Mouse (Mus musculus) liver, embryonic 15.5 days (tissue): ENCODE measurements around the gene Pex26. TPM values are rescaled to one million over a fixed set of nuclear protein-coding genes. Genes with fewer than 3 reads are reported as not detected.

Experiments used
- ATAC-seq: fragments of 200-750 bp; cut with Nextera tagmentation; 2 replicates; pipeline ENCODE4 v1.8.0; 2017; ENCODE audit warnings: moderate number of reproducible peaks, mild to moderate bottlenecking, moderate library complexity; ENCODE audit not compliant: insufficient read depth
- H3K27ac ChIP-seq: fragments of 300-500 bp; sonication (generic); replicated peaks from 2 replicates; pipeline ENCODE4 v1.5.1; 2015; ENCODE audit warnings: mild to moderate bottlenecking, inconsistent platforms
- H3K27me3 ChIP-seq: fragments of 300-500 bp; sonication (generic); 2 replicates; pipeline ENCODE4 v1.6.1; 2015; ENCODE audit warnings: mild to moderate bottlenecking, inconsistent platforms
- H3K36me3 ChIP-seq: fragments of 300-500 bp; sonication (generic); replicated peaks from 2 replicates; pipeline ENCODE4 v1.6.1; 2015; ENCODE audit warnings: moderate library complexity, mild to moderate bottlenecking, inconsistent platforms
- H3K4me1 ChIP-seq: fragments of 300-500 bp; sonication (generic); replicated peaks from 2 replicates; pipeline ENCODE4 v1.6.1; 2015; ENCODE audit warnings: inconsistent platforms
- H3K4me2 ChIP-seq: fragments of 300-500 bp; sonication (generic); 2 replicates; pipeline ENCODE4 v1.6.1; 2015; ENCODE audit warnings: moderate library complexity, mild to moderate bottlenecking, inconsistent platforms
- H3K4me3 ChIP-seq: fragments of 300-500 bp; sonication (generic); replicated peaks from 2 replicates; pipeline ENCODE4 v1.5.1; 2015; ENCODE audit warnings: mild to moderate bottlenecking, inconsistent platforms
- H3K9ac ChIP-seq: fragments of 300-500 bp; sonication (generic); 2 replicates; pipeline ENCODE4 v1.6.1; 2015; ENCODE audit warnings: moderate library complexity, mild to moderate bottlenecking, inconsistent platforms
- H3K9me3 ChIP-seq: fragments of 300-500 bp; sonication (generic); replicated peaks from 2 replicates; pipeline ENCODE4 v1.6.1; 2016; ENCODE audit warnings: inconsistent platforms
- WGBS: fragments of 180-500 bp; shearing (Covaris S2); methylation state at CpG from one replicate; pipeline ENCODE4 v1.1.7; 2015; ENCODE audit warnings: mixed read lengths; ENCODE audit not compliant: insufficient replicate concordance; 5-methylcytosine and 5-hydroxymethylcytosine counted together
- polyA plus RNA-seq: library from polyadenylated mRNA; unstranded; fragments of >200 nt; fragmentation: Nextera tagmentation; extraction: Ambion mirVana; gene quantifications from 2 replicates; pipeline ENCODE4 v1.2.1, GENCODE M21; 2015

The Pex26 gene
- polyA plus RNA-seq, 1 experiment from 2014 or later: 4.4 TPM

GRCm38 (mm10) chr6:121241780-121242179 lies 58.3 kb downstream of the Pex26 start:
- H3K4me2 ChIP-seq: no peak overlapping the region
- H3K27ac ChIP-seq: no peak overlapping the region
- no peak overlapping the region for H3K9ac ChIP-seq
- no peak overlapping the region for H3K4me3 ChIP-seq
- no peaks in the 10 kb centered on the region for H3K9me3 ChIP-seq
- H3K36me3 ChIP-seq: no peaks in the 10 kb centered on the region
- no peaks in the 10 kb centered on the region; the same call in 1 of the 2 replicates for H3K27me3 ChIP-seq
- no peak for ATAC-seq
- WGBS: 46% methylated on average over 2 of the region's 2 CpGs
- H3K4me1 ChIP-seq: peaks cover 35% of the 10 kb centered on the region

- Histone ChIP-seq H3K27me3 (peaks cover 4% of the 10 kb centered on the region; the same call in 1 of the 2 replicates), H3K27ac (no peak overlapping the region), H3K36me3 (no peaks in the 10 kb centered on the region), H3K9ac (no peak overlapping the region), H3K4me3 (no peak overlapping the region), H3K4me1 (peaks cover 47% of the 10 kb centered on the region), H3K4me2 (no peak overlapping the region), H3K9me3 (no peaks in the 10 kb centered on the region)
- 45% methylated on average over 10 of the region's 10 CpGs for WGBS
- ATAC-seq: no peak
These were observed 59.7 kb downstream of the Pex26 start for GRCm38 (mm10) chr6:121243161-121243560.

- H3K27ac ChIP-seq: peak within 1 kb of the TSS; percentile 83
- H3K4me3 ChIP-seq: peak within 1 kb of the TSS; percentile 73
These were observed 61.9 kb downstream of the Pex26 start, which contains the start of gene Usp18 for GRCm38 (mm10) chr6:121245127-121246036. TSS of gene Usp18 (plus strand) at chr6:121245906.

GRCm38 (mm10) chr6:121246037-121246361 lies 62.5 kb downstream of the Pex26 start:
- peak; percentile 8 for ATAC-seq
- Histone ChIP-seq H3K9ac (peak overlapping the region; percentile 65), H3K36me3 (no peaks in the 10 kb centered on the region), H3K4me3 (peak overlapping the region; percentile 73), H3K4me2 (peak overlapping the region; percentile 78), H3K27me3 (peaks cover 4% of the 10 kb centered on the region; the same call in 1 of the 2 replicates), H3K4me1 (peaks cover 53% of the 10 kb centered on the region), H3K27ac (peak overlapping the region; percentile 83), H3K9me3 (no peaks in the 10 kb centered on the region)
- 11% methylated on average over 4 of the region's 4 CpGs for WGBS

More at GRCm38 (mm10) chr6:121245127-121246036, 61.9 kb downstream of the Pex26 start, which contains the start of gene Usp18:
- Histone ChIP-seq H3K36me3 (no peaks in the 10 kb centered on the region), H3K27me3 (peaks cover 4% of the 10 kb centered on the region; the same call in 1 of the 2 replicates), H3K4me2 (peak within 1 kb of the TSS; percentile 78), H3K9me3 (no peaks in the 10 kb centered on the region), H3K4me1 (peaks cover 52% of the 10 kb centered on the region), H3K9ac (peak within 1 kb of the TSS; percentile 65)
- WGBS: 3% methylated on average over 35 of the region's 35 CpGs
- ATAC-seq: peak; percentile 88

Other genes with a start within 250 kb of the Pex26 start
- 8.7 and 11.5 TPM in 2 replicates for gene Mical3, start 52.7 kb upstream of the Pex26 start, polyA plus RNA-seq
- 5.4 and 6.1 TPM in 2 replicates for gene Tuba8, start 27.0 kb downstream of the Pex26 start, polyA plus RNA-seq
- 9.5 and 10.9 TPM in 2 replicates for gene Usp18, start 62.2 kb downstream of the Pex26 start, polyA plus RNA-seq
- gene Slc6a13, start 116.6 kb downstream of the Pex26 start, polyA plus RNA-seq: 34.1 and 39.1 TPM in 2 replicates
- gene Slc6a12, start 159.4 kb downstream of the Pex26 start, polyA plus RNA-seq: 2.5 and 2.9 TPM in 2 replicates